Mouse (Mus musculus) G1E (cell line): ENCODE measurements at regions not wholly inside any gene's neighbourhood (a gene's known extent, or its start where the extent isn't known, plus 50 kb on each side); places are given as distances from the start of the nearest gene placed in this dataset.

Experiments used
- CTCF ChIP-seq: IDR thresholded peaks from 2 replicates; pipeline ENCODE4 v1.5.1; 2012; ENCODE audit warnings: low read depth, low read length, inconsistent platforms, mixed read lengths
- GATA1 ChIP-seq: IDR thresholded peaks from 2 replicates; pipeline ENCODE4 v1.6.1; 2012; ENCODE audit warnings: borderline replicate concordance, low read length, inconsistent platforms, mixed read lengths
- POLR2AphosphoS5 ChIP-seq: IDR thresholded peaks from 2 replicates; pipeline ENCODE4 v1.6.1; 2012; ENCODE audit warnings: low read depth, low read length, inconsistent platforms; ENCODE audit not compliant: insufficient replicate concordance
- TAL1 ChIP-seq: conservative IDR thresholded peaks from 2 replicates; pipeline ENCODE4 v1.6.1; 2012; ENCODE audit warnings: low read depth, low read length, inconsistent platforms, mixed read lengths

- TF ChIP-seq CTCF (no peak), GATA1 (no peak), TAL1 (no peak), POLR2AphosphoS5 (no peak)
Observed at GRCm38 (mm10) chr9:82709991-82710593, 119.2 kb upstream of the Irak1bp1 start.
